Mouse (Mus musculus) embryo, embryonic 11 days (tissue): Measurements from ENCODE around the gene Gm8020.
"Not testable (repeated sequence)": the region's sequence is repeated elsewhere in the genome, so short reads cannot be mapped to it uniquely, and the experiment has no call there.

Source experiments
- DNase-seq: peaks from one replicate; pipeline ENCODE4 v3.0.0-alpha.2; 2015

Gm8020 gene

DNA sequence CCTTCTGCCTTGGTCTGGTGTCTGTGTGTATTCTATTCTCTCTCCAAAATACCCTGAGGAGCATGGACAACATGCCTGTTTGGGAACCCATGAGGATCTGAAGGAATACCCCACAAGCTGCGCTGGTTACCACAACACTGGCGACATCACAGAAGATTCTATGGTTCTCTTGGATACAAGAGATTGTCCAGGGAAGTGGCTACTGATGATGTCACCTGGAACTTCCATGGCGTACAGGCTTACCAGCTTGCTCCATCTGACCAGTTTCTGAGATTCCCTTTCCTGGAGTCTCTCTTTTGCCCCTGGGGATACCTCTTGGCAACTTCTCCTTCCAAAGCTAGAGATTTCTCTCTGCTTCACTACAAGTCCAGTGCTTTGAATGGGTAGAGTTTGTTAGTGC lies at the start of gene Gm8020:
TSS of gene Gm8020 (minus strand) at position 101 of the 400 bp plus-strand sequence.
- DNase-seq, result not testable (repeated sequence)

GRCm38 (mm10) chr14:42543170-42543701 lies 41.1 kb upstream of the Gm8020 start:
- not testable (repeated sequence) for DNase-seq

GRCm38 (mm10) chr14:42542316-42543169 lies 40.4 kb upstream of the Gm8020 start:
- DNase-seq, result not testable (repeated sequence)

- not testable (repeated sequence) for DNase-seq
These were observed 22.0 kb upstream of the Gm8020 start, which contains the start of gene Gm8024 for GRCm38 (mm10) chr14:42524182-42524581. Gene Gm8024, minus strand, starts transcription at chr14:42524282.

DNA sequence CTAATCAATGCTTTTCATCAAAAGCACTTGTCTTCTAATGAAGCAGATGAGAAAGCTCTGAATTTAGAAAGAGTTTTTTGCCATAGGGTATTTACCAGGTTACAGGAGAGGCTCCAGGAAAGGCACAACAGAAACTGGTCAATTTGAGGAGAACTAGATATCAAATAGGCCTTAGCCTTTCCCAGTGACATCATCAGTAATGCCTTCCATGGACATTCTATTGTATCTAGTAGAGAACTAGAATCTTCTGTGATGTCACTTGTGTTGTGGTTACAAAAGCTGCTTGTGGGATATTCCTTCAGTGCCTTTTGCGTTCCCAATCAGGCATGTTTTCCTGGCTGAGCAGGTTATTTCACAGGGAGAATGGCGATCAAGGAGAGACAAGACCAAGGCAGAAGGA lies 38.6 kb downstream of the Gm8020 start, which contains the start of gene Gm8011:
TSS of gene Gm8011 (plus strand) at position 301 of the 400 bp plus-strand sequence.
- DNase-seq, result not testable (repeated sequence)
